Mouse (Mus musculus): Measurements from ENCODE around the gene Faf1. TPM values are rescaled to one million over a fixed set of nuclear protein-coding genes. Genes with fewer than 3 reads are reported as not detected.

Gene Faf1
- total RNA-seq (2021), result 10 to 100 TPM; 38.8 to 40.3 TPM

- intact Hi-C loops (cut with DNase I), result loop anchor here (1.0 kb wide), 1 partner anchor 10 kb away; no protein-coding TSS in a partner anchor
- peak; percentile 98 for DNase-seq (ENCODE audit: low spot score)
Measured at GRCm38 (mm10) chr4:109676218-109677215, at the start of gene Faf1. Gene Faf1 (plus strand): TSS chr4:109676588.

GRCm38 (mm10) chr4:109630215-109630614 is 46.2 kb upstream of the Faf1 start:
- DNase-seq (ENCODE audit: low spot score), result no peak

GRCm38 (mm10) chr4:109631029-109631428 is 45.4 kb upstream of the Faf1 start:
- intact Hi-C loops (cut with DNase I), result no loop called here
- no peak for DNase-seq (ENCODE audit: low spot score)

More at GRCm38 (mm10) chr4:109630215-109630614, 46.2 kb upstream of the Faf1 start:
- intact Hi-C loops (cut with DNase I), result no loop called here

- intact Hi-C loops (cut with DNase I), result no loop called here
- DNase-seq (ENCODE audit: low spot score), result no peak
Measured at GRCm38 (mm10) chr4:109634971-109635370, 41.4 kb upstream of the Faf1 start.

- intact Hi-C loops (cut with DNase I), result no loop called here
- DNase-seq (ENCODE audit: low spot score), result no peak
Measured at GRCm38 (mm10) chr4:109639356-109639755, 37.0 kb upstream of the Faf1 start.

GRCm38 (mm10) chr4:109640141-109640540 is 36.2 kb upstream of the Faf1 start:
- intact Hi-C loops (cut with DNase I), result no loop called here
- DNase-seq (ENCODE audit: low spot score), result no peak

- DNase-seq (ENCODE audit: low spot score), result no peak
- intact Hi-C loops (cut with DNase I), result no loop called here
Measured at GRCm38 (mm10) chr4:109641451-109641850, 34.9 kb upstream of the Faf1 start.

- DNase-seq (ENCODE audit: low spot score), result no peak
- intact Hi-C loops (cut with DNase I), result no loop called here
Measured at GRCm38 (mm10) chr4:109647281-109647680, 29.1 kb upstream of the Faf1 start.

GRCm38 (mm10) chr4:109649331-109649730 is 27.1 kb upstream of the Faf1 start:
- no peak for DNase-seq (ENCODE audit: low spot score)
- intact Hi-C loops (cut with DNase I), result no loop called here

- DNase-seq (ENCODE audit: low spot score), result no peak
- intact Hi-C loops (cut with DNase I), result no loop called here
Measured at GRCm38 (mm10) chr4:109653251-109653650, 23.1 kb upstream of the Faf1 start.

DNA sequence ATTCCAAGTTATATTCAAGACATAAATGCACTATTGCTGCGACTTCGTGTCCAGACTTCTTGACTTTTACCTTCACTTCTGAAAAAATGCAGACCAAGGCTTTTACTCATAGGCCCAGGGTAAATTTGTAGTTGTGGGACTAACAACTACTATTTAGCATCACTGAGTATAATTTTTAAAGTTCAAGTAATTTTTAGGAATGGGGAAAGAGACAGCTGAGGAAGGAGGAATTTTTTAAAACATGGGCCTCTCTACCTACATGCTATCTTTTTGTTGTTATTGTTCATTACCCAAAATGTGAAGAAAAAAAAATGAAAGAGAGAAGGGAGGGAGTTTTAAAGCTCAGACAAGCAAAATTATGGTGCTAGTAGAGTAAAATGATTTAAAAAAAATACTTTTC is 21.7 kb upstream of the Faf1 start:
- DNase-seq (ENCODE audit: low spot score), result no peak
- intact Hi-C loops (cut with DNase I), result no loop called here

- DNase-seq (ENCODE audit: low spot score), result no peak
- intact Hi-C loops (cut with DNase I), result no loop called here
Measured at GRCm38 (mm10) chr4:109655738-109656137, 20.6 kb upstream of the Faf1 start.

DNA sequence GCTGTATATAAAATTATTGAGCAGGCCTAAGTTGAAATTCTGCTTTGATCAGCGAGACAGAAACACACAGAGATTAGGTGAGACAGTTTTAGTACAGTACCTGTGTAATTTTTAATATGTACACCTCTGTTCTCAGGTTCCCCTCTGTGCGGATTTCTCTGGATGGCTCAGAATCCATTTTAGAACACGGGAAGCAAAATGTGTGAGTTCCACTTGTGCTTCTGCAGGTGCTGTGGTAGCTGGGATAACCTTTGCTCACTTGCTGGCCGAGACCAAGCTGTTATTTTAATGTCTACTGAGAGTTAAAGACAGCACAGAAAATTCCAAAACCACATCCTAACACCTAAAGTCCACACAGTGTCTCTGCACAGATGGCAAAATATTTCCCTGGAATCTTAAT is 20.1 kb upstream of the Faf1 start:
- DNase-seq (ENCODE audit: low spot score), result no peak
- intact Hi-C loops (cut with DNase I), result no loop called here

- peak; percentile 8 for DNase-seq (ENCODE audit: low spot score)
- intact Hi-C loops (cut with DNase I), result no loop called here
Measured at GRCm38 (mm10) chr4:109657021-109657850, 19.2 kb upstream of the Faf1 start.

DNA sequence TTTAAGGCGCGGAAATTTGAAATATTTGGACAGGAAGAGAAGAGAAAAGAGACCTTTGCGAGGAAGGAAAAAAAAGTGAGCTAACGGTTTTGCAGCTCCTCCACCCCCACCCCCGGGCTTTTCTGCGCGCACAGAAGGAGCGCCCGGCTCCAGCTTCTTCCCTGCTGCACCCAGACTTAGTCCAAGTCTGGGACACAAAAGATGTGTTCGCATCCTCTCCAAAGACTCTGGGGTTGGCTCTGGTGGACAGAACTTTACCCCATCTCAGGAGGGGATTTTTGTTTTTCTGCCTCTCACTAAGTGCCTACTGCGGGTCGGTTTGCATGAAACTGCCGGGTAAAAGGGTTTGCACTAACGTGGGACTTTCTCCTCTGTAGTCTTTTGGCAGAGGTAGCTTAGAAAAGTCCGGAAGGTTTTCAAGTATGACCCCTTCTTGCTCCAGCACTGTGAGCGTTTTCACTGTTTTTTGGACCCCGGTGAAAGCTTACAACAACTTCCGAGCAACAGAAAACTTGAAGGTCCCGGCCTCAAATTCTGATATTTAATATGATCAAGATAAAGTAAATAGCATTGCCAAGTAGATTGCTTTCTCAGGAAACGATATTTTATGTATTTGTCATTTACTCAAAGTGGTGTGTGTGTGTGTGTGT is 18.4 kb upstream of the Faf1 start:
- no peak for DNase-seq (ENCODE audit: low spot score)
- intact Hi-C loops (cut with DNase I), result no loop called here

- intact Hi-C loops (cut with DNase I), result no loop called here
- no peak for DNase-seq (ENCODE audit: low spot score)
Measured at GRCm38 (mm10) chr4:109658826-109659225, 17.6 kb upstream of the Faf1 start.

GRCm38 (mm10) chr4:109659571-109659970 is 16.8 kb upstream of the Faf1 start:
- intact Hi-C loops (cut with DNase I), result no loop called here
- no peak for DNase-seq (ENCODE audit: low spot score)

- intact Hi-C loops (cut with DNase I), result no loop called here
- DNase-seq (ENCODE audit: low spot score), result no peak
Measured at GRCm38 (mm10) chr4:109660568-109660967, 15.8 kb upstream of the Faf1 start.

DNA sequence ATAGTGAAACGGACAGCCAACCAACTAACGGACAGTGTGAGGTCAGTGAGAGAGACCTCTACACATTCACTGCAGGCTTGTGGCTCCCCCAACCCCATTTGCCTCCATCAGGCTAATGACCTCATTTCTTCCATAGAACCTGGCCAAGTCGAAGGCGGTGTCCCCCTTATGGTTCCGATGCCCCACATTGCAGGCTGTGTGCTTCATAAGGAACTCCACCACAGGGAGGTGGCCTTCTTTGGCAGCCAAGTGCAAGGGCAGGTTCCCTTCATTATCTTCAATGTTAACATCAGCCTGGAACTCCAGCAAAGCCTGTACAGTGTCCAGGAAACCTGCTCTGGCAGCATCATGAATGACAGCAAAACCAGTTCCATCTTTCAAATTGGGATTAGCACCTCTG is 15.2 kb upstream of the Faf1 start:
- intact Hi-C loops (cut with DNase I), result no loop called here
- DNase-seq (ENCODE audit: low spot score), result peak; percentile 13

DNA sequence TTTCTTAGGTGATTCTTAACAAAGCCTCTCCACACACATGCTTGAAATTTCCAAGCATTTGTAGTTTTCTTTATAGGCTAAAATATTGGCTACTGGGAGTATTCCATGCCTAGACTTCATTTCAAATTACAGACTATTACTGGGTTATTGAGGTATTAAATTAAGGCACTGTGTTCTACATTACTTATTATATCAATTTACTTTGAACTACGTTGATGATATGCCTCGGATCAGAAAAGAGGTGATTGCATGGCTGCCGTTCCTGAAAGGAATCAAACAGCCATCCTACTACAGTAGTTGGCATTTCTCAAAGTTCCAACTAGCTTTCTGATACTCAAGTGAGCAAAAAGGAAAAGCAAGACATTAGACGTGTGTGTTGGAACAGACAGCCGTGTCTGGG is 14.1 kb upstream of the Faf1 start:
- intact Hi-C loops (cut with DNase I), result no loop called here
- no peak for DNase-seq (ENCODE audit: low spot score)

Data from heart, postnatal 25 days (tissue).